Mouse (Mus musculus) CH12.LX (cell line): ENCODE results near the gene Ttc30b. TPM values are rescaled to one million over a fixed set of nuclear protein-coding genes. Genes with fewer than 3 reads are reported as not detected.

Experiments
- DNase-seq: peaks from one replicate; pipeline ENCODE4 v3.0.0-alpha.2; 2013; ENCODE audit errors: extremely low read depth
- H3K27ac ChIP-seq: 2 replicates; pipeline ENCODE4 v1.5.1; 2012; ENCODE audit warnings: low read depth, mild to moderate bottlenecking, control low read depth, moderate library complexity; ENCODE audit not compliant: insufficient read depth
- H3K27me3 ChIP-seq: replicated peaks from 2 replicates; pipeline ENCODE3; 2012; ENCODE audit warnings: inconsistent platforms
- H3K36me3 ChIP-seq, 2 experiments: replicated peaks in 1 of 2; 2 replicates each; pipeline versions ENCODE3 to v1.6.1; 2012; ENCODE audit warnings: inconsistent platforms in 1 of 2, low read length in 1 of 2, mild to moderate bottlenecking in 1 of 2, mixed read lengths in 1 of 2, moderate library complexity in 1 of 2; ENCODE audit not compliant: control insufficient read depth in 1 of 2, insufficient read depth in 1 of 2
- H3K4me1 ChIP-seq, 2 experiments: 2 replicates each; pipeline ENCODE4 v1.6.1; 2012; ENCODE audit warnings: inconsistent platforms in 1 of 2, moderate library complexity in 1 of 2; ENCODE audit not compliant: insufficient read depth in 2 of 2, control insufficient read depth in 1 of 2
- H3K4me2 ChIP-seq: 2 replicates; pipeline ENCODE4 v1.6.1; 2012; ENCODE audit warnings: low read depth, mild to moderate bottlenecking, control low read depth; ENCODE audit not compliant: poor library complexity, insufficient read depth, severe bottlenecking
- H3K4me3 ChIP-seq, 3 experiments: fragments of 150-350 bp in 1 of 3; sonication (generic) in 1 of 3; replicated peaks in 1 of 3; 2 replicates each; pipeline versions ENCODE3 to v1.5.1; 2011 to 2012; ENCODE audit warnings: low read depth in 2 of 3, low read length in 2 of 3, mild to moderate bottlenecking in 2 of 3, moderate library complexity in 2 of 3, control low read depth in 1 of 3, improper control_type of control experiment in 1 of 3, inconsistent platforms in 1 of 3, mixed read lengths in 1 of 3; ENCODE audit not compliant: poor library complexity in 1 of 3
- H3K79me2 ChIP-seq: replicated peaks from 2 replicates; pipeline ENCODE4 v1.6.1; 2012; ENCODE audit warnings: mild to moderate bottlenecking, moderate library complexity; ENCODE audit not compliant: control insufficient read depth, poor library complexity, insufficient read depth, severe bottlenecking; ENCODE audit errors: extremely low read depth
- H3K9ac ChIP-seq: 2 replicates; pipeline ENCODE4 v1.6.1; 2012; ENCODE audit warnings: low read depth, mild to moderate bottlenecking, control low read depth, moderate library complexity; ENCODE audit not compliant: insufficient read depth
- H3K9me3 ChIP-seq: replicated peaks from 2 replicates; pipeline ENCODE3; 2012; ENCODE audit warnings: low read length, inconsistent platforms, mixed read lengths
- CHD1 ChIP-seq: IDR thresholded peaks from 2 replicates; pipeline ENCODE4 v1.6.1; 2012; ENCODE audit warnings: low read depth, low read length, improper control_type of control experiment, inconsistent platforms
- CTCF ChIP-seq, 2 experiments: IDR thresholded peaks in 1 of 2; conservative IDR thresholded peaks in 1 of 2; 2 replicates each; pipeline ENCODE4 v1.5.1; 2011 to 2012; ENCODE audit warnings: low read depth in 2 of 2, low read length in 2 of 2, improper control_type of control experiment in 1 of 2, inconsistent platforms in 1 of 2, mild to moderate bottlenecking in 1 of 2, moderate library complexity in 1 of 2
- ELF1 ChIP-seq: IDR thresholded peaks from 2 replicates; pipeline ENCODE4 v1.6.1; 2014; ENCODE audit warnings: low read depth, mild to moderate bottlenecking, inconsistent platforms, low read length, improper control_type of control experiment
- GABPA ChIP-seq: IDR thresholded peaks from 2 replicates; pipeline ENCODE4 v1.6.1; 2012; ENCODE audit warnings: low read depth, low read length, improper control_type of control experiment, inconsistent platforms; ENCODE audit not compliant: insufficient replicate concordance
- IRF4 ChIP-seq: IDR thresholded peaks from 2 replicates; pipeline ENCODE4 v1.6.1; 2014; ENCODE audit warnings: low read depth, mild to moderate bottlenecking, inconsistent platforms, low read length, improper control_type of control experiment
- KAT2A ChIP-seq: IDR thresholded peaks from 2 replicates; pipeline ENCODE4 v1.6.1; 2012; ENCODE audit warnings: low read length, improper control_type of control experiment, inconsistent platforms; ENCODE audit not compliant: insufficient replicate concordance
- MAFK ChIP-seq: IDR thresholded peaks from 2 replicates; pipeline ENCODE4 v1.6.1; 2011; ENCODE audit warnings: low read length, improper control_type of control experiment; ENCODE audit not compliant: insufficient replicate concordance
- MAZ ChIP-seq: IDR thresholded peaks from 2 replicates; pipeline ENCODE4 v1.6.1; 2012; ENCODE audit warnings: low read depth, mild to moderate bottlenecking, inconsistent platforms, low read length, improper control_type of control experiment, moderate library complexity
- MEF2A ChIP-seq: IDR thresholded peaks from 2 replicates; pipeline ENCODE4 v1.6.1; 2014; ENCODE audit warnings: low read depth, mild to moderate bottlenecking, inconsistent platforms, low read length, improper control_type of control experiment, borderline replicate concordance
- NELFE ChIP-seq: IDR thresholded peaks from 2 replicates; pipeline ENCODE4 v1.6.1; 2011; ENCODE audit warnings: low read depth, low read length, improper control_type of control experiment
- POLR2A ChIP-seq: IDR thresholded peaks from 2 replicates; pipeline ENCODE4 v1.6.1; 2011; ENCODE audit warnings: low read depth, mild to moderate bottlenecking, improper control_type of control experiment, low read length
- USF2 ChIP-seq: conservative IDR thresholded peaks from 2 replicates; pipeline ENCODE4 v1.6.1; 2011; ENCODE audit warnings: low read depth, low read length, improper control_type of control experiment
- ZC3H11A ChIP-seq: IDR thresholded peaks from 2 replicates; pipeline ENCODE4 v1.6.1; 2012; ENCODE audit warnings: low read depth, mild to moderate bottlenecking, inconsistent platforms, low read length, improper control_type of control experiment
- ZKSCAN1 ChIP-seq: IDR thresholded peaks from 2 replicates; pipeline ENCODE4 v1.6.1; 2012; ENCODE audit warnings: low read depth, inconsistent platforms, low read length, improper control_type of control experiment, borderline replicate concordance
- ZNF384 ChIP-seq: IDR thresholded peaks from 2 replicates; pipeline ENCODE4 v1.6.1; 2012; ENCODE audit warnings: low read depth, low read length, improper control_type of control experiment, inconsistent platforms
- dilution Hi-C: fragments of 300-500 bp; cut with MboI; formaldehyde crosslinking; loops from 2 replicates; pipeline ENCODE4 v1.14.3; 2020; ENCODE audit warnings: low sequenced_read_pairs; ENCODE audit not compliant: extremely low pct_unique_long_range_greater_than_20kb, extremely low pct_ligation_motif_present
- in situ Hi-C: fragments of 300-500 bp; cut with MboI; formaldehyde crosslinking; loops from 3 replicates; pipeline ENCODE4 v1.14.3; 2019; ENCODE audit warnings: low sequenced_read_pairs, low pct_ligation_motif_present, low pct_unique_long_range_greater_than_20kb, mixed read lengths
- polyA plus RNA-seq: library from polyadenylated mRNA; unstranded; fragments of >175 nt; gene quantifications from 2 replicates; pipeline ENCODE4 v1.2.1, GENCODE M21; 2012; ENCODE audit warnings: low read depth; ENCODE audit not compliant: insufficient read length
- total RNA-seq, 2 experiments: library from RNA; depleted of rRNA; stranded (reverse); fragments of 300-350 nt in 1 of 2; fragments of >200 nt in 1 of 2; gene quantifications; 2 replicates each; pipeline ENCODE4 v1.2.3; 2012 to 2014

Gene Ttc30b
- total and polyA plus RNA-seq, 3 experiments, result 0.59 to 2.6 (median 1.5) TPM

DNA sequence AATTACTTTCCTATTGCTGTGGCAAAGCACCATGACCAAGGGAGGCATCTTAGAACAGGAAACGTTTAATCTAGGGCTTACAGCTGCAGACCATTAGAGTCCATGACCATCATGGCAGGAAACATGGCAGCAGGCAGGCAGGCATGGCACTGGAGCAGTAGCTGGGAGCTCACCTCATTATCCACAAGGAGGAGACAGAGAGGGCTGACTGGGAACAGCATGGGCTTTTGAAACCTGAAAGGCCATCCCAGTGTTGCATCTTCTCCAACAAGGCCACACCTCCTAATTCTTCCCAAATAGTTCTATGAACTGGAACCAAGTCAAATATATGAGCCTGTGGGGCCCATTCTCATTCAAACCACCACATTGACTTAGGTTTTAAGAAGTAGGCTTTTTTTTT is 38.1 kb downstream of the Ttc30b start:
- no peak overlapping the region for H3K27ac ChIP-seq
- dilution Hi-C loops, result no loop called here
- no peak for DNase-seq

DNA sequence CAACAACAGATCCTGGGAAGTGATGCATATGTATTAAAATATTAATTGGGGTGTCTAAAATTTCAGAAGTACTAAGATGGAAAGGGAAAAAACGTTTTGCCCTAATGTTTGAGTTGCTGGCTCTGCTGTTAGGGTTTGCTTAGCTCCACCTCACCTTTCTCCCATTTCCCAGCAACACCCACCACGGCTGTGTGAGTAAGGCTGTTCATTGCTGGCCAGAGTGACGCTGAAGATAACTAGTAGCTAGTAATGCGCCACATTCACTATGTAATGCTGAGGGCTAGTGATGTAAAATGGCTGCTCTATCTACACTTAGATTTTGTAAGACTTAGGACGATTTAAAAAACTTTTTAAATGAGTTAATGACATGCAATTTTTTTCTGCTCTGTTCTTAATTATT is 42.7 kb downstream of the Ttc30b start:
- Histone ChIP-seq H3K36me3 (peaks cover 10 to 37% of the 10 kb centered on the region in 2 experiments), H3K4me3 (no peak overlapping the region), H3K79me2 (no peaks in the 10 kb centered on the region), H3K27me3 (no peaks in the 10 kb centered on the region), H3K9me3 (peaks cover 5% of the 10 kb centered on the region), H3K4me1 (peaks cover 0 to 11% of the 10 kb centered on the region in 2 experiments; a peak in 1 of 4 replicates), H3K4me2 (no peak overlapping the region), H3K27ac (no peak overlapping the region), H3K9ac (no peak overlapping the region)
- in situ Hi-C loops (no loop called here), dilution Hi-C loops (no loop called here)
- TF ChIP-seq NELFE (no peak), IRF4 (no peak), ZNF384 (no peak), ZC3H11A (no peak), USF2 (no peak), CHD1 (no peak), MEF2A (no peak), GABPA (no peak), CTCF (conservative IDR thresholded peaks at IDR 0.05 in 1 of 2, IDR thresholded peaks at IDR 0.05 in 1 of 2; ENCODE audit: low read depth in 2 of 2, low read length in 2 of 2) (no peak), ELF1 (no peak), MAZ (no peak), ZKSCAN1 (no peak)
- DNase-seq, result no peak

More for the DNA sequence above, 38.1 kb downstream of the Ttc30b start:
- Histone ChIP-seq H3K36me3 (peaks cover 16 to 58% of the 10 kb centered on the region in 2 experiments), H3K27me3 (no peaks in the 10 kb centered on the region), H3K4me1 (no peaks in the 10 kb centered on the region), H3K4me2 (no peak overlapping the region), H3K4me3 (no peak overlapping the region), H3K79me2 (no peaks in the 10 kb centered on the region), H3K9me3 (peaks cover 5% of the 10 kb centered on the region), H3K9ac (no peak overlapping the region)
- TF ChIP-seq POLR2A (no peak), KAT2A (no peak), MAZ (no peak), MEF2A (no peak), ZNF384 (no peak), MAFK (no peak), CHD1 (no peak), GABPA (no peak), ZKSCAN1 (no peak)
- in situ Hi-C loops, result no loop called here
